Mouse (Mus musculus) kidney, embryonic 16.5 days (tissue): ENCODE data around the gene Pfdn5. TPM values are rescaled to one million over a fixed set of nuclear protein-coding genes. Genes with fewer than 3 reads are reported as not detected.

Source experiments
- polyA plus RNA-seq: library from polyadenylated mRNA; unstranded; fragments of >200 nt; fragmentation: Nextera tagmentation; extraction: Ambion mirVana; gene quantifications from 2 replicates; pipeline ENCODE4 v1.2.1, GENCODE M21; 2015

Gene Pfdn5
- polyA plus RNA-seq, 1 experiment from 2014 or later, result 376 TPM

Other genes starting within 250 kb of the Pfdn5 start
- gene Tns2, start 225.7 kb upstream of the Pfdn5 start, polyA plus RNA-seq, result 51.2 and 56.3 TPM in 2 replicates
- 19.0 and 22.4 TPM in 2 replicates for gene Spryd3, start 189.9 kb upstream of the Pfdn5 start, polyA plus RNA-seq
- gene Igfbp6, start 181.8 kb upstream of the Pfdn5 start, polyA plus RNA-seq, result 33.0 and 33.9 TPM in 2 replicates
- 0.40 and 0.41 TPM in 2 replicates for gene Soat2, start 175.6 kb upstream of the Pfdn5 start, polyA plus RNA-seq
- 82.1 and 88.7 TPM in 2 replicates for gene Zfp740, start 122.9 kb upstream of the Pfdn5 start, polyA plus RNA-seq
- 131 and 153 TPM in 2 replicates for gene Csad, start 121.4 kb upstream of the Pfdn5 start, polyA plus RNA-seq
- gene Itgb7, start 94.2 kb upstream of the Pfdn5 start, polyA plus RNA-seq, result 1.4 and 1.9 TPM in 2 replicates
- gene Rarg, start 68.6 kb upstream of the Pfdn5 start, polyA plus RNA-seq, result 31.9 and 35.4 TPM in 2 replicates
- 0.36 and 0.89 TPM in 2 replicates for gene Gm9918, start 55.6 kb upstream of the Pfdn5 start, polyA plus RNA-seq
- 76.5 and 78.8 TPM in 2 replicates for gene Mfsd5, start 46.7 kb upstream of the Pfdn5 start, polyA plus RNA-seq
- gene Espl1, start 29.9 kb upstream of the Pfdn5 start, polyA plus RNA-seq, result 31.4 and 33.6 TPM in 2 replicates
- 118 and 120 TPM in 2 replicates for gene Myg1, start 5.6 kb downstream of the Pfdn5 start, polyA plus RNA-seq
- gene Aaas, start 24.7 kb downstream of the Pfdn5 start, polyA plus RNA-seq, result 89.2 and 91.7 TPM in 2 replicates
- gene Sp7, start 41.1 kb downstream of the Pfdn5 start, polyA plus RNA-seq, result 1.2 and 1.3 TPM in 2 replicates
- gene Sp1, start 80.0 kb downstream of the Pfdn5 start, polyA plus RNA-seq, result 10.6 and 11.3 TPM in 2 replicates
- 1.7 and 2.0 TPM in 2 replicates for gene Amhr2, start 119.3 kb downstream of the Pfdn5 start, polyA plus RNA-seq
- 81.5 and 94.9 TPM in 2 replicates for gene Prr13, start 132.9 kb downstream of the Pfdn5 start, polyA plus RNA-seq
- gene Pcbp2, start 144.4 kb downstream of the Pfdn5 start, polyA plus RNA-seq, result 209 and 212 TPM in 2 replicates
- 6.7 TPM in 1 of 2 replicates, not detected in the other for gene Gm10337, start 177.6 kb downstream of the Pfdn5 start, polyA plus RNA-seq
- gene Map3k12, start 190.9 kb downstream of the Pfdn5 start, polyA plus RNA-seq, result 17.2 and 19.5 TPM in 2 replicates
- 95.6 and 99.3 TPM in 2 replicates for gene Tarbp2, start 192.1 kb downstream of the Pfdn5 start, polyA plus RNA-seq
- gene Npff, start 198.8 kb downstream of the Pfdn5 start, polyA plus RNA-seq, result 2.0 and 2.9 TPM in 2 replicates